Mouse (Mus musculus) cerebellum, adult 9-10 months (tissue): ENCODE results near the gene Ehd4.

ENCODE experiments used
- DNase-seq: peaks from one replicate; pipeline ENCODE4 v3.0.0; 2022

Gene Ehd4

GRCm38 (mm10) chr2:120106397-120106973, 47.9 kb downstream of the Ehd4 start:
- DNase-seq, result no peak

GRCm38 (mm10) chr2:120105861-120106260, 48.5 kb downstream of the Ehd4 start:
- no peak for DNase-seq

DNA sequence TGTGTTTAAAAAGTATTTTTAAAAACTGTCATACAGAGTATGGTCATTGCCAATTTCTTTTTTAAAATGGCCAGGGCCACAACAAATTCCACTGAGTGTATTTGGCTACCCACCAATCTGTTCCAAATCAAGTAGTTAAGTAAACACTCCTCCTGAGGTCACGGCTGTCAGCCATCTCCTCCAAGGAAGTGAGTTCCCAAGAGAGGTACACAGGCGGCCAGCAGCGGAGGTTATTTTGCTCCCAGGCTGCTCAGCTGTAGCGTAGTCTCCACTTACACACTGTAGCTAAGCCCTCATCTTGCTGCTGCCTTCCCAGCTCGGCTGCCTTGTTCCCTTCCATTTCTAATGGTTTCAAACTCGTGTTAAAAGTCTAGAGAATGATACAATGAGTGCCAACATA, 51.5 kb downstream of the Ehd4 start:
- DNase-seq, result no peak

- DNase-seq, result no peak
These were observed 52.0 kb downstream of the Ehd4 start for GRCm38 (mm10) chr2:120102450-120102849.

DNA sequence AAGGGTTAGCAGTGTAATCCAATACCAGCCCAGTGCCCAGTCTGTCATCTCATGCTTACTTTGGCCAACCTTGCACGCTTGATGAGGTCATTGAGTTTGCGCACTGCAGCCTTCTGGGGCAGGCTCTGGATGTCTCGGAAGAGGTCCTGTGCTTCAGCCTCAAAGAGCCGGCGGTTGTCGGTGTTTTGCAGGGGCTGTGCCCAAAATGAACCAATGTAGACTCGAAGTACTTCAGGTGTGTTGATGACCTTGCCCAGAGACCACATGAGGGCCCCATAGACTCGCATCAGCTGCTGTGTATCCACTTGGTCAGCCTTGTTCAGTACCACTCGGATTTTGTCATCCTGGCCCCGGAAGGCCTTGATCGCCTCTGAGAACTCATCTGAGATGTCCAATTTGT, 52.4 kb downstream of the Ehd4 start:
- no peak for DNase-seq

DNA sequence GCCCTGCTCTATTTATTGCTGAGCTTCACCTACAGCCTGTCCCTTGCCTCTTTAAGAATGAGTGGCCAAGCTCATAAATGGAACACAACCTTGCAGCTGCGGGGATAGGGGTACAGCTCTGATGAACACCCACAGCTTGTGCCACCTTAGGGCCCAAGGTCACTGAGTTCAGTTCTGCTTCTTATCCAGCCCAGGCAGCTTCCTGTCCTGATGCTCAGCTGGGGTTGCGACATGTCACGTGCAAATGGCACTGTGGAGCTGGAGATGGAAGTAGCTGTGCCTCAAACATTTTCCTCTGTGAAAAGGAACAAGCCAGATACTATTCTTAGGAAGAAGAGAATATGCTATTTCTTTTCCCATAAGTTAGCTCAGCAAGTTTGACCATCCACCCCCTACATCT, 54.5 kb downstream of the Ehd4 start:
- DNase-seq, result no peak

- no peak for DNase-seq
These were observed 55.1 kb downstream of the Ehd4 start for GRCm38 (mm10) chr2:120099263-120099662.

DNA sequence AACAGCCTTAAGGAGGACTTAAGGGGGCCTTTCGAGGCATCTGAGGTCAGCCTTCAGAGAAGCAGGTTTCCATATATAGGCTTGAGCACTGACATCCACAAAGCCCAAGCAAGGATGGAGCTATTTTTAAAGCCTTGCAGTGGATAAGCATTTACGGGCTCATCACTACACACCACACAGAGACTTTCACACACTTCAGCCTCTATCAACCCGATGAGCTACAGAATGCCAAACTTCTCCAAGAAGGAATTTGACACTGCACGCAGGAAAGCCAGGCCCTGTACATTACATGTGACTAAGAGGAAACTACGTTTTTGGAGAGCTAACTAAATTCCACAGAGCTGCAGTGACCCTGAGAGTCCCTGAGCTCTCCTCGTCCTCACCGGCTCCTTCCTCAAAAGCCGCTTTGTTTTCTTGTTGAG, 55.6 kb downstream of the Ehd4 start:
- DNase-seq, result no peak

- no peak for DNase-seq
These were observed 56.5 kb downstream of the Ehd4 start for GRCm38 (mm10) chr2:120097868-120098267.

DNA sequence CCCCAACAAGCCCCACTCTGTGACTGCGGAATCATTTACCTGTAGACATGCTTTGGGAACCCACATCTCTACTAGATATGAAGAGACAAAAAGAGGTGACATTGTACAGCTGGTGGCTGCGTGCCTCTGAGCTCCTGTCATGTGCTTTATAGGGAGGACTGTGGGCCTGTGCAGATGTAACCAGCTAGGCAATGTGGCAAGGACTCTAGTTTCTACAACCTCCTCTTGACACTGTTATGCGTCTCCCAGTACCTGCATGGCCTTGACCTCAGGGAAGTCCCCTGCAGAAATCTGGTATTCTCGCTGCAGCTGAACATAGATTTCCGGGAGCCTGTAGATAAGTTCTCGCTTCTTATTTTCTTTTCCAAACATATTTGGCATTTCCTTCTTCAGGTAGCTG, 57.7 kb downstream of the Ehd4 start:
- no peak for DNase-seq

- DNase-seq, result no peak
These were observed 58.2 kb downstream of the Ehd4 start for GRCm38 (mm10) chr2:120096191-120096590.

DNA sequence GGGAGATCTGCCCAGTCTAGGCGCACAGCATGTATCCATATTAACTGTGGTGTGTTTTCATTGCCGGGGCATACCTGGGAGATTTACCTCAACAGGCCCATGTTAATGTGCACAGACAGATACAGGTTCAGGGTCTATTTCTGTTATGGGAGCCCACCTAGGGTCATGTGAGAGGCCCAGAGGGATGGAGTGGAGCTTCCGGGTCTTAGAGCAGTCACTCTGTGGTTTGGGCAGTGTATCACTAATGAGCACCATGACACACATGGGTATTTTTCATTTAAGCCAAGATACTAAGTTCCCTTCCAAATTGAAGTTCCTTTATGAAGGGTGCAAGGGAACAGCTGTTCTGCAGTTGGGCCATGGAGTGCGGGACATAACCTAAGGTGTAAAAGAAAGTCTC, 59.2 kb downstream of the Ehd4 start:
- no peak for DNase-seq

DNA sequence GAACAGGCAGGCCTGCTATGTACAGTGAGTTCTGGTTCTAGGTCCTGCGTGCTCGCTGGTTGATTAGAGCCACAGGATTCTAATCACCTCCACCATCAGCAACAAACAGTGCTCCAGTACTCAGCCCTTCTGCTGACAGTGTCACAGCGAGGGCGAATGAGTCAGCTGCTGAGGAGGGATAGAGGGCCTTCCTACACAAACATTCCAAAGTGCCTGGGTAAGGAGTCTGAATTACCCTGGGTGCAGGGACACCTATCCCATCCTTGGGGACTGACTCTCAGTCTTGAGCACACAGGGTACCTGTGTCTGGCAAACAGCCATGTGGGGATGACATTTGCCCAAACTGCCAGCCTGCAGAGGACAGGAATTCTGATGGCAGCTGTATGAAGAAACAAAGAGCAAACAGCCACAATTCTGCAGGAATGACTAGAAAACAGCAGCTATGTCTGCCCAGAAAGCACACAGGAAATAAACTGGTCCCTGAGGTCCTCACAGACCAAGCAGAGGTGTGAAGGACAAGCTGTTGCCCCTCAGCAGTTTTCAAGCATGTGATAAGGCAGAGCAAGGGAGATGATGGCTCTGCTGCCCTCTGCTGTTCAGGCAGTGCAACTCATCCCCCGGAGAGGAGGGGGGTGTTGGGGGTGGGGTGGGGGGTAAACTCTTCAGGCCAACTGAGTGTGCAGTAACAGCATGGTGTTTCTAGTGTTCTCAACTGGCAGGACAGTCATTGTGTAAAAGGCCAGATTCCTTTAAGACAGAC, 60.6 kb downstream of the Ehd4 start:
- peak; percentile 31 for DNase-seq

- DNase-seq, result no peak
These were observed 63.4 kb downstream of the Ehd4 start for GRCm38 (mm10) chr2:120090979-120091378.

DNA sequence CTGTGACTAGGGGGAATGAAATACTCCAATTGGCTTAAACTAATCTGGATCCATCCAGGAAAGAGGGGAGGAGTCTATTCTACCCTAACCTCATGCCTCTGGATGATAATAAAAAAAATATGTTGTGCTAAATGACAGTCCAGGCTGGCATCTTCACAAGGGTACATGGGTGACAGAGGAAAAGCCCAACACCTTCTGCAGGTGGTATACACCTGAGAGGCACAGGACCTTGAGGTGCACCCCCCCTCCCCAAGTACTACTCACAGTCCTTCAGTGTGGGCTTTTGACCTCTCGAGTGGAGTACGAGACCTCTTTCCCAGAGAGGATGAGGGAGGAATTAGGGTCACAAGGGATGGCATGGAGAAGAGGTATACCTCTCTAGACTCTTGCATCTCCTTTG, 66.5 kb downstream of the Ehd4 start:
- no peak for DNase-seq

DNA sequence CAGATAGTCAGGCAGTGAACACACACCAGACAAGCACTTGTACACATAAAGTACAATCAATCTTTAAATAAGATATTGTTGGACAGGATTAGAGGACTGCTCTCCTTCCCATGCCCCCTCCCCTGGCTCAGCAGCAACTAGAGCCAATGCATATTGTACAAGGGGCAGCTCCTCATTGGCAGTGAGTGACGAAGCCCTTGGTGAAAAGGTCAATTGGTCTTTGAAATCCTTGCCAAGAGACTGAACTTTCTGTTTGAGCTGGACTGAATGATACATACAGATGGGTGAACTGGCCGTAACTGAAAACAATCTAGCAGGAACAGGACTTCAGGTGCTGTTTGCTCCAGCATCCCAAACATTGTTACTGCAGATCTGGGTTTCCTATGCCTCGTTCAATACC, 67.0 kb downstream of the Ehd4 start:
- DNase-seq, result no peak

- no peak for DNase-seq
These were observed 68.4 kb downstream of the Ehd4 start for GRCm38 (mm10) chr2:120086038-120086437.

DNA sequence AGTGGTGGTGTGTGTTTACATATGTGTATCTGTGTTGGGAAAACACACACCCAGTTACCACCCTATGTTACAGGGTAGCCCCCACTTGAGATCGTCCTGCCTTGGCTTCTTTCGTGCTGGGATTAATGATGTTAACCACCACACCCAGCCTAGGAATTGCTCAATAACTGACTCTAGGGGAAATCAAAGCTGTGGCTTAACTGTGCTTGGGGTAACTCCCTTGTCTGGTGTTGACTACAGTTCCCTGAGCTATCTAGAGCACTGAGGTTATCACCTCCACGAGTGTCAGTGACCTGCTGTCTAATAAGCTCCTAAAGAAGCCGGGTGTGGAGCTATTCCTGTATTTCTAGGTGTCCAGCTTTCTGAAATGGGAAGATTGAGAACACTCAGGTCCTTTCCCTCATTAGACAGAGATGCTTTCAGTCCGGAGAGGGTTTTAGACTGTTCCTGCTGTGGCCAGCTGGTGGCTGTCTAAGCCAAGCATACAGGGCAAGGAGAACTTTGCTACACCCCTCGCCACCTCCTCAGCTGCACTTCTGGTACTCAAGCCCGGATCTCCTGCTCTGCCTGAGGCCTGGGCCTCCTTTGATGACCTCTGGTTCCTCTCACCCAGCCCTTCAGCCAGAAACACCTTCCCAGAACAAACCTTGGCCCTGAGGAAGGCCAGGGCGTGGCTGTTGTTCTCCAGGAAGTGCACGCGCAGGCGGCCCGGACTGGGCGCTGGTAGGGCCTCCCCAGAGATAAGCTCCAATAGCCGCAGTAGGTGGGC, 69.6 kb downstream of the Ehd4 start:
- no peak for DNase-seq

- no peak for DNase-seq
These were observed 72.0 kb downstream of the Ehd4 start for GRCm38 (mm10) chr2:120082416-120082815.

GRCm38 (mm10) chr2:120076076-120076705, 78.2 kb downstream of the Ehd4 start:
- DNase-seq, result peak; percentile 66

- peak; percentile 31 for DNase-seq
These were observed 80.3 kb downstream of the Ehd4 start for GRCm38 (mm10) chr2:120074096-120074495.

- DNase-seq, result no peak
These were observed 84.9 kb downstream of the Ehd4 start for GRCm38 (mm10) chr2:120069466-120069990.
